Mouse (Mus musculus) macrophage (primary cell): ENCODE results near the gene Capn11. TPM values are rescaled to one million over a fixed set of nuclear protein-coding genes. Genes with fewer than 3 reads are reported as not detected.
A peak's percentile ranks its signal among the peaks of the same experiment; 100 is the strongest.

Experiments
- H3K27ac ChIP-seq: fragments of 350-480 bp; formaldehyde crosslinking; 2 replicates; pipeline ENCODE4 v1.9.0; 2021
- H3K36me3 ChIP-seq: fragments of 350-480 bp; formaldehyde crosslinking; 2 replicates; pipeline ENCODE4 v1.9.0; 2021; ENCODE audit errors: inconsistent target
- H3K4me3 ChIP-seq: fragments of 350-480 bp; formaldehyde crosslinking; 2 replicates; pipeline ENCODE4 v1.9.0; 2021; ENCODE audit errors: inconsistent target
- H3K79me2 ChIP-seq: fragments of 350-480 bp; formaldehyde crosslinking; 2 replicates; pipeline ENCODE4 v1.9.0; 2021; ENCODE audit errors: inconsistent target
- WGBS: methylation state at CpG from one replicate; pipeline ENCODE4 v1.1.7; 2026; ENCODE audit warnings: inconsistent platforms; ENCODE audit not compliant: missing documents; 5-methylcytosine and 5-hydroxymethylcytosine counted together
- polyA plus RNA-seq: library from polyadenylated mRNA; stranded (reverse); fragments of 250-400 nt; gene quantifications from 3 replicates; pipeline ENCODE4 v1.2.4, GENCODE M21; 2018; ENCODE audit warnings: inconsistent platforms

Capn11 gene
- polyA plus RNA-seq, 1 experiment from 2014 or later: 0.37 TPM

DNA sequence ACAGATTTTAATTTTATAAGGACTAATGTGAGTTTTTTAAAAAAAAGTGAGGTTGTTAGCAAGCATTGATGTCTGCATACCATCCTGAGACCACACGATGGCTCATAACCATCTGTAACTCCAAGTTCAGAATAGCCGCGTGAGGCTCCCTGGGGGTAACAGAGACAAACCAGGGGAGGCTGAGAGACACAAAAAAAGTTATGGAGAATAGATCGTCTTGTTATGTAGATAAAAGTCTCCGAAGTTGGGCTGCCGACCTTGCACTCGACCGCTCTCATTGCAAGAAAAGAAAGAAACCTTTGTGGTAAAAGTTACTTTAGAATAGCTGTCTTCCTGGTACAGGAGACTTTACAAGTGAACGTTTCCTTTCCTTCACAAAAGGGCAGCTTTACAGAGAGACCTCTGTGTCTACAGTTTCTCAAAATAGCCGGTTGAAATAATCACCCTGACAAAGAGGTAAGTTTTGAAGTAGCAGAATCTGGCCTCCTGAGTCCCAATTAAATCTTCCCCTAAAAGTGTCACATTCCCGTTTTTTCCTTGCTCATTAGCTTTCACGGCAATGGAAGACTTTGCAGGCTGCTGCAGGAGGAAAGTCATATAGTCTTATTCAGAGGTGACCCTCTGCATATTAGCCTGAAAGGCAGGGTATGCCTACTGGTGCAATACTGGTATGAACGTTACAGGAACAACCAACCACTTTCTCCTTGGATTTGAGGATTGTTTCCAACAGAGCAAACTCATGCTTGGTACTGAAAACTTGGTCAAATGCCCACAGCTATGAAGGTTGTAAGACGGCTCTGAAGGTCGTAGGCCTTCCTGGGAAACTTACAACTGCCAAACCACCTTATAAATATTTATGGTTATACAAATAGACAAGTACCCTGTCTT, 51.9 kb downstream of the Capn11 start:
- WGBS: 89% methylated on average over 15 of the region's 15 CpGs
- Histone ChIP-seq H3K36me3 (no peaks in the 10 kb centered on the region), H3K27ac (no peak overlapping the region), H3K79me2 (no peaks in the 10 kb centered on the region), H3K4me3 (no peak overlapping the region)

GRCm38 (mm10) chr17:45602984-45603383, 56.1 kb downstream of the Capn11 start:
- no peaks in the 10 kb centered on the region for H3K79me2 ChIP-seq
- H3K36me3 ChIP-seq: no peaks in the 10 kb centered on the region
- no peak overlapping the region for H3K4me3 ChIP-seq
- no peak overlapping the region for H3K27ac ChIP-seq
- 100% methylated on average over 3 of the region's 3 CpGs for WGBS

DNA sequence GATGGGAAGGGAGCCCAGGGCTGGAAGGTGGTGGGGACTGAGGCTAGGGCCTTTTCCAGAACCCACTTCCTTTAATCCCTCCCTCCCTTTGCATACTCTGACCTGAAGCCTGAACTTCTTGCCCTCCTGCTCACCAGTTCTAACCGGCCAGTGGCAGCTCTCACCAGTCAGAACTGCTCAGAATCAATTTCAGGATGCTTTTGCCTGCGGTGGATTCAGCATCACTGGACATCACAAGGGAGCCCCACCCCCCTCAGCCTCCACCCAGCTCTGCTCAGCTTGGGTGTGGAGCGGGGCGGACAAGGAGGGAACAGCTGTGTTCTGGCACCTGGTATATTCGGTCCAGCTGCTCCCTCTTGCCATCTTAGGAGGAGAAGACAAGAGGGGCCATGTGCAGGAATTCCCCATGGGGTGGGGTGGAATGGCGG, 57.2 kb downstream of the Capn11 start, which contains the start of gene Mymx:
Gene Mymx (minus strand): TSS at position 226 of the 428 bp plus-strand sequence.
- Histone ChIP-seq H3K4me3 (no peak within 1 kb of the TSS), H3K27ac (no peak within 1 kb of the TSS), H3K36me3 (no peaks in the 10 kb centered on the region), H3K79me2 (no peaks in the 10 kb centered on the region)
- 96% methylated on average over 6 of the region's 6 CpGs for WGBS

- 89% methylated on average over 21 of the region's 22 CpGs for WGBS
- H3K36me3 ChIP-seq: no peaks in the 10 kb centered on the region
- no peak overlapping the region for H3K27ac ChIP-seq
- H3K4me3 ChIP-seq: no peak overlapping the region
- no peaks in the 10 kb centered on the region for H3K79me2 ChIP-seq
Observed at GRCm38 (mm10) chr17:45601325-45601724, 57.8 kb downstream of the Capn11 start.

- no peaks in the 10 kb centered on the region for H3K79me2 ChIP-seq
- no peak overlapping the region for H3K4me3 ChIP-seq
- no peaks in the 10 kb centered on the region for H3K36me3 ChIP-seq
- 94% methylated on average over 8 of the region's 8 CpGs for WGBS
- H3K27ac ChIP-seq: no peak overlapping the region
Observed at GRCm38 (mm10) chr17:45600267-45600666, 58.9 kb downstream of the Capn11 start.

GRCm38 (mm10) chr17:45599446-45600242, 59.5 kb downstream of the Capn11 start, which contains the start of gene Slc29a1:
Gene Slc29a1 (minus strand): TSS chr17:45599606.
- no peaks in the 10 kb centered on the region; the same call in 1 of the 2 replicates for H3K79me2 ChIP-seq
- 35% methylated on average over 32 of the region's 32 CpGs for WGBS
- no peak within 1 kb of the TSS; the same call in 1 of the 2 replicates for H3K4me3 ChIP-seq
- H3K36me3 ChIP-seq: no peaks in the 10 kb centered on the region
- H3K27ac ChIP-seq: 0 out of 2 replicates have a peak within 1 kb of the TSS, but pooled peaks have one; percentile 27

GRCm38 (mm10) chr17:45598891-45599290, 60.2 kb downstream of the Capn11 start:
- 77% methylated on average over 3 of the region's 3 CpGs for WGBS
- no peak overlapping the region for H3K27ac ChIP-seq
- H3K36me3 ChIP-seq: no peaks in the 10 kb centered on the region
- H3K79me2 ChIP-seq: peaks cover 6% of the 10 kb centered on the region; the same call in 1 of the 2 replicates
- no peak overlapping the region; the same call in 1 of the 2 replicates for H3K4me3 ChIP-seq

DNA sequence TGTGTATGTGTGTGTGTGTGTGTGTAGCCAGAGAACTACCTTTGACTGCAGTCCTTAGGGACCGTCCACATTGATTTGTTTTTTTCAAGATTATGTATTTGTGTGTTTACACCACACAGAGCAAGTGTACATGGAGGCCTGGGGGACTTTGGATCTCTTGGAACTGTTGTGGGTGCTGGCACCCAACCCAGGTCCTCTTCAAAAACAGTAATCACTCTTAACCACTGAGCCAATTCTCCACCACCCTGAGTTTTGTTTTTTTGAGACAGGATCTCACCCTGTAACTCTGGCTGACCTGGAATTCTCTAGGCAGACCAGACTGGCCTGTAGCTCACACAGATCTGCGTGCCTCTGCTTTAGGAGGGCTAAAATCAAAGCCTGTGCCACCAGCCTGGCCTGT, 60.7 kb downstream of the Capn11 start:
- Histone ChIP-seq H3K4me3 (no peak overlapping the region), H3K36me3 (no peaks in the 10 kb centered on the region), H3K79me2 (peaks cover 11% of the 10 kb centered on the region; the same call in 1 of the 2 replicates), H3K27ac (peak overlapping the region; percentile 27; the same call in 1 of the 2 replicates)
- WGBS: 90% methylated on average over 2 of the region's 2 CpGs

DNA sequence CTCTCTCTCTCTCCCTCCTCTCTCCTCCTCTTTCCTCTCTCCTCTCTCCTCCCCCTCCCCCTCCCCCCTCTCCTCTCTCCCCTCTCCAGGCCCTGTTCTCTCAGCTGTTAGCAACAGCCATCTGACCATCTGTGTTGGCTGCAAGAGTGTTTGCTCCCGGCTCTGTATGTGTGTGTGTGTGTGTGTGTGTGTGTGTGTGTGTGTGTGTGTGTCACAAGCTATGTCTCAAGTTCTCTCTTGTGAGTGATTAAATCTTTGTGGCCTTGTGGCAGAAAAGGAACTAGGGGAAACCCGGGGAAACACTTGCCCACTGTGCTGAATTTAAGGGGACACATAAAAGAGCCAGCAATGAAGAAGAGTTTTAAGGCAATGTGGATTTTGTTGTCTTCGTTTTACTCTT, 61.3 kb downstream of the Capn11 start:
- Histone ChIP-seq H3K4me3 (no peak overlapping the region), H3K79me2 (peaks cover 16% of the 10 kb centered on the region; the same call in 1 of the 2 replicates), H3K36me3 (no peaks in the 10 kb centered on the region), H3K27ac (peak overlapping the region; percentile 27; the same call in 1 of the 2 replicates)
- WGBS: 10% methylated on average over 2 of the region's 3 CpGs

GRCm38 (mm10) chr17:45596631-45597396, 62.3 kb downstream of the Capn11 start:
- WGBS: 45% methylated on average over 11 of the region's 11 CpGs
- H3K36me3 ChIP-seq: no peaks in the 10 kb centered on the region
- peak overlapping the region; percentile 21; the same call in 1 of the 2 replicates for H3K27ac ChIP-seq
- H3K4me3 ChIP-seq: no peak overlapping the region
- H3K79me2 ChIP-seq: peaks cover 17% of the 10 kb centered on the region; the same call in 1 of the 2 replicates

DNA sequence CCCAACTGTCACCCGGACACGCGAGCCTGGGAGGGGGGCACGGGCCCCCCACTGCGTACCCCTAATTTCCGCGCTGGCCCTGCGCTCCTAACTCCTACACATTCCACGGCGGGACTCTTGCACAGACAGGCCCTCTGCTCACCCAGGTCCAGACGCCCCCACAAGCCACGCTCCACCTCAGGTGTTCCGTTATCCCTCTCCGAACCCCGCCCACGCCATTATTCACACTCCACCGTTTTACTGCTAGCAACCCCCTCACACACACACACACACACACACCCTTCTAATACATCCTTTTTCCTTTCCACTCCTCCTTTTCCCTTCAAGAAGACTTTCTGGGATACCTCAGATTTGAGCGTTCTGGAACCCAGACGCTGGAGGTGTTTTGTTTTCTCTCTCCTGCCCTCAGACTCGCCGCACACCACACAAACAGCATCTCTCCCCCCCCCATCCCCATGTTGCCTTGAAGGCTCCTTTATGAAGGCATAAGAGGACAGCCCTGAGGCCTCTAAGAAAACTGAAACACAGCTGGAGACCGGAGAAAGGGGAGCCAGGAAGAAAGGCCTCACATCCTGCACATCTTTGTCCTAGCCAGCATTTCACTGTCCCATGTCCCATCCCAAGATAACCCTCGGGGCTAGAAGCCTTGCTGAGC, 63.3 kb downstream of the Capn11 start:
- no peak overlapping the region for H3K27ac ChIP-seq
- 29% methylated on average over 21 of the region's 23 CpGs for WGBS
- peaks cover 22% of the 10 kb centered on the region; the same call in 1 of the 2 replicates for H3K79me2 ChIP-seq
- no peaks in the 10 kb centered on the region for H3K36me3 ChIP-seq
- H3K4me3 ChIP-seq: peak overlapping the region; percentile 58; the same call in 1 of the 2 replicates

GRCm38 (mm10) chr17:45594881-45595735, 64.0 kb downstream of the Capn11 start:
- Histone ChIP-seq H3K27ac (0 out of 2 replicates have a peak overlapping the region, but pooled peaks have one; percentile 12), H3K79me2 (peaks cover 22% of the 10 kb centered on the region; the same call in 1 of the 2 replicates), H3K36me3 (peaks cover under 1% of the 10 kb centered on the region; the same call in 1 of the 2 replicates), H3K4me3 (peak overlapping the region; percentile 58)
- WGBS: under 1% methylated on average over 58 of the region's 58 CpGs
